Mouse (Mus musculus): ENCODE data around the gene Gabra4. TPM values are rescaled to one million over a fixed set of nuclear protein-coding genes. Genes with fewer than 3 reads are reported as not detected.

Gene Gabra4
- total RNA-seq (2014; fragmentation: Nextera tagmentation) (not detected in 2 replicates), total RNA-seq (2017) (not detected in 2 replicates)

- ATAC-seq (replicated peaks; ENCODE audit: low FRiP score, low TSS enrichment, poor library complexity, severe bottlenecking): no peak
Observed at GRCm38 (mm10) chr5:71658115-71658497, at the start of gene Gabra4. Gene Gabra4, minus strand, starts transcription at chr5:71658308.

GRCm38 (mm10) chr5:71701273-71701614 is 43.1 kb upstream of the Gabra4 start:
- no peak for ATAC-seq (replicated peaks; ENCODE audit: low FRiP score, low TSS enrichment, poor library complexity, severe bottlenecking)

- ATAC-seq (replicated peaks; ENCODE audit: low FRiP score, low TSS enrichment, poor library complexity, severe bottlenecking): 0 out of 2 replicates have a peak, but pooled peaks have one; percentile 50
Observed at GRCm38 (mm10) chr5:71700468-71701272, 42.6 kb upstream of the Gabra4 start.

- ATAC-seq (replicated peaks; ENCODE audit: low FRiP score, low TSS enrichment, poor library complexity, severe bottlenecking): no peak
Observed at GRCm38 (mm10) chr5:71699696-71700467, 41.8 kb upstream of the Gabra4 start.

- no peak for ATAC-seq (replicated peaks; ENCODE audit: low FRiP score, low TSS enrichment, poor library complexity, severe bottlenecking)
Observed at GRCm38 (mm10) chr5:71665593-71665992, 7.5 kb upstream of the Gabra4 start.

- 0 out of 2 replicates have a peak, but pooled peaks have one; percentile 18 for ATAC-seq (replicated peaks; ENCODE audit: low FRiP score, low TSS enrichment, poor library complexity, severe bottlenecking)
Observed at GRCm38 (mm10) chr5:71657482-71658114, 510 bp downstream of the Gabra4 start, which contains the start of gene Gabrb1. Gene Gabrb1, plus strand, starts transcription at chr5:71658113.

- ATAC-seq (replicated peaks; ENCODE audit: low FRiP score, low TSS enrichment, poor library complexity, severe bottlenecking): no peak
Observed at GRCm38 (mm10) chr5:71656771-71657170, 1.3 kb downstream of the Gabra4 start.

GRCm38 (mm10) chr5:71654056-71654455 is 4.1 kb downstream of the Gabra4 start:
- ATAC-seq (replicated peaks; ENCODE audit: low FRiP score, low TSS enrichment, poor library complexity, severe bottlenecking): no peak

- ATAC-seq (replicated peaks; ENCODE audit: low FRiP score, low TSS enrichment, poor library complexity, severe bottlenecking): no peak
Observed at GRCm38 (mm10) chr5:71648108-71648507, 10.0 kb downstream of the Gabra4 start.

- no peak for ATAC-seq (replicated peaks; ENCODE audit: low FRiP score, low TSS enrichment, poor library complexity, severe bottlenecking)
Observed at GRCm38 (mm10) chr5:71639804-71640203, 18.3 kb downstream of the Gabra4 start.

GRCm38 (mm10) chr5:71627820-71628219 is 30.3 kb downstream of the Gabra4 start:
- ATAC-seq (replicated peaks; ENCODE audit: low FRiP score, low TSS enrichment, poor library complexity, severe bottlenecking): no peak

GRCm38 (mm10) chr5:71616734-71617133 is 41.4 kb downstream of the Gabra4 start:
- no peak for ATAC-seq (replicated peaks; ENCODE audit: low FRiP score, low TSS enrichment, poor library complexity, severe bottlenecking)

- no peak for ATAC-seq (replicated peaks; ENCODE audit: low FRiP score, low TSS enrichment, poor library complexity, severe bottlenecking)
Observed at GRCm38 (mm10) chr5:71614311-71614710, 43.8 kb downstream of the Gabra4 start.

- no peak for ATAC-seq (replicated peaks; ENCODE audit: low FRiP score, low TSS enrichment, poor library complexity, severe bottlenecking)
Observed at GRCm38 (mm10) chr5:71608735-71609134, 49.4 kb downstream of the Gabra4 start.

GRCm38 (mm10) chr5:71606907-71607306 is 51.2 kb downstream of the Gabra4 start:
- no peak for ATAC-seq (replicated peaks; ENCODE audit: low FRiP score, low TSS enrichment, poor library complexity, severe bottlenecking)

- no peak for ATAC-seq (replicated peaks; ENCODE audit: low FRiP score, low TSS enrichment, poor library complexity, severe bottlenecking)
Observed at GRCm38 (mm10) chr5:71604128-71604690, 53.9 kb downstream of the Gabra4 start.

- no peak for ATAC-seq (replicated peaks; ENCODE audit: low FRiP score, low TSS enrichment, poor library complexity, severe bottlenecking)
Observed at GRCm38 (mm10) chr5:71595321-71595720, 62.8 kb downstream of the Gabra4 start.

- ATAC-seq (replicated peaks; ENCODE audit: low FRiP score, low TSS enrichment, poor library complexity, severe bottlenecking): no peak
Observed at GRCm38 (mm10) chr5:71593745-71594255, 64.3 kb downstream of the Gabra4 start.

- ATAC-seq (replicated peaks; ENCODE audit: low FRiP score, low TSS enrichment, poor library complexity, severe bottlenecking): no peak
Observed at GRCm38 (mm10) chr5:71571646-71572237, 86.4 kb downstream of the Gabra4 start.
